Mouse (Mus musculus): ENCODE measurements around the gene Tnnt2. TPM values are rescaled to one million over a fixed set of nuclear protein-coding genes. Genes with fewer than 3 reads are reported as not detected.

Gene Tnnt2
- polyA plus RNA-seq (2015; fragmentation: Nextera tagmentation; extraction: Ambion mirVana) = 12.2 and 38.0 TPM in 2 replicates

- H3K4me3 ChIP-seq = no peak within 1 kb of the TSS
- no peaks in the 10 kb centered on the region for H3K9me3 ChIP-seq
- H3K27me3 ChIP-seq = no peaks in the 10 kb centered on the region
- H3K36me3 ChIP-seq = no peaks in the 10 kb centered on the region
- H3K9ac ChIP-seq = no peak within 1 kb of the TSS
- H3K27ac ChIP-seq = no peak within 1 kb of the TSS
- peaks cover 18% of the 10 kb centered on the region for H3K4me1 ChIP-seq
- WGBS = 38% methylated on average over 9 of the region's 9 CpGs
- no peak for ATAC-seq (ENCODE audit: insufficient number of reproducible peaks, insufficient read depth, low FRiP score, low TSS enrichment, low read depth)
- H3K4me2 ChIP-seq = no peak within 1 kb of the TSS
Observed at GRCm38 (mm10) chr1:135835716-135836483, at the start of gene Tnnt2. Gene Tnnt2 (plus strand): TSS chr1:135836354.

GRCm38 (mm10) chr1:135787799-135788198, 48.4 kb upstream of the Tnnt2 start:
- 50% methylated on average over 3 of the region's 3 CpGs for WGBS
- no peak for ATAC-seq (ENCODE audit: insufficient number of reproducible peaks, insufficient read depth, low FRiP score, low TSS enrichment, low read depth)
- H3K36me3 ChIP-seq = no peaks in the 10 kb centered on the region
- H3K4me1 ChIP-seq = peaks cover 12% of the 10 kb centered on the region; the same call in 1 of the 2 replicates
- no peak overlapping the region for H3K4me3 ChIP-seq
- no peaks in the 10 kb centered on the region for H3K27me3 ChIP-seq
- no peak overlapping the region for H3K9ac ChIP-seq
- H3K27ac ChIP-seq = peak overlapping the region; percentile 22; the same call in 1 of the 2 replicates
- no peaks in the 10 kb centered on the region for H3K9me3 ChIP-seq
- no peak overlapping the region for H3K4me2 ChIP-seq

DNA sequence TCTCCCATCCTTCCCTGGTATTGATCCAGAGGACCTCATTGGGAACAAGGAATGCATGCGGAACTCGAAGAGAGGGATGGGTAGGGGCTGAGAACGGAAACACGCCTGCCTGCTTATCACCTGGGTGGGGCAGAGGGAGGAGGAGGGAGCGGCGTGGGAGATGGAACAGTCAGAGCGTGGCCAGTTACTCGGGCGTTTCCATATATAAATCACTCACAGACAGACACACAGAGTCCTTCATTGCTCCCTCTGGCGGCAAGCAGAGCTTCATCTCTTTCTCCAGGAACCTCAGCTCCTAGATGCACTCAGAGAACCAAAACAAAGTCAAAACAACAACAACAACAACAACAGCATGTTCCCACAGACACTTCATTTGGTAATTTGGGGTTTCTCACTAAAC, 47.4 kb upstream of the Tnnt2 start:
- ATAC-seq (ENCODE audit: insufficient number of reproducible peaks, insufficient read depth, low FRiP score, low TSS enrichment, low read depth) = no peak
- no peak overlapping the region for H3K9ac ChIP-seq
- H3K4me1 ChIP-seq = peaks cover 17% of the 10 kb centered on the region
- no peaks in the 10 kb centered on the region for H3K36me3 ChIP-seq
- H3K27me3 ChIP-seq = peaks cover 3% of the 10 kb centered on the region; the same call in 1 of the 2 replicates
- H3K4me2 ChIP-seq = peak overlapping the region; percentile 26; the same call in 1 of the 2 replicates
- H3K27ac ChIP-seq = no peak overlapping the region
- H3K4me3 ChIP-seq = no peak overlapping the region
- no peaks in the 10 kb centered on the region for H3K9me3 ChIP-seq
- WGBS = 30% methylated on average over 10 of the region's 10 CpGs

- H3K27me3 ChIP-seq = peaks cover 4% of the 10 kb centered on the region; the same call in 1 of the 2 replicates
- H3K9ac ChIP-seq = no peak overlapping the region
- H3K4me3 ChIP-seq = no peak overlapping the region
- H3K4me1 ChIP-seq = peaks cover 28% of the 10 kb centered on the region
- H3K27ac ChIP-seq = no peak overlapping the region
- no peak for ATAC-seq (ENCODE audit: insufficient number of reproducible peaks, insufficient read depth, low FRiP score, low TSS enrichment, low read depth)
- 17% methylated on average over 5 of the region's 5 CpGs for WGBS
- no peaks in the 10 kb centered on the region for H3K36me3 ChIP-seq
- H3K4me2 ChIP-seq = no peak overlapping the region
- no peaks in the 10 kb centered on the region for H3K9me3 ChIP-seq
Observed at GRCm38 (mm10) chr1:135789815-135790214, 46.3 kb upstream of the Tnnt2 start.

GRCm38 (mm10) chr1:135792143-135792939, 43.8 kb upstream of the Tnnt2 start:
- WGBS = 55% methylated on average over 13 of the region's 13 CpGs
- no peak overlapping the region for H3K4me3 ChIP-seq
- no peak for ATAC-seq (ENCODE audit: insufficient number of reproducible peaks, insufficient read depth, low FRiP score, low TSS enrichment, low read depth)
- H3K27me3 ChIP-seq = peaks cover 4% of the 10 kb centered on the region; the same call in 1 of the 2 replicates
- no peak overlapping the region for H3K9ac ChIP-seq
- H3K27ac ChIP-seq = no peak overlapping the region
- H3K4me2 ChIP-seq = no peak overlapping the region
- peaks cover 28% of the 10 kb centered on the region for H3K4me1 ChIP-seq
- no peaks in the 10 kb centered on the region for H3K36me3 ChIP-seq
- H3K9me3 ChIP-seq = no peaks in the 10 kb centered on the region

- Histone ChIP-seq H3K4me3 (peak overlapping the region; percentile 23), H3K9ac (peak overlapping the region; percentile 61), H3K36me3 (no peaks in the 10 kb centered on the region), H3K4me2 (peak overlapping the region; percentile 53), H3K9me3 (no peaks in the 10 kb centered on the region), H3K27me3 (peaks cover 4% of the 10 kb centered on the region; the same call in 1 of the 2 replicates), H3K4me1 (peaks cover 26% of the 10 kb centered on the region), H3K27ac (peak overlapping the region; percentile 64)
- ATAC-seq (ENCODE audit: insufficient number of reproducible peaks, insufficient read depth, low FRiP score, low TSS enrichment, low read depth) = peak; percentile 33
- 12% methylated on average over 26 of the region's 27 CpGs for WGBS
Observed at GRCm38 (mm10) chr1:135793370-135794215, 42.6 kb upstream of the Tnnt2 start.

DNA sequence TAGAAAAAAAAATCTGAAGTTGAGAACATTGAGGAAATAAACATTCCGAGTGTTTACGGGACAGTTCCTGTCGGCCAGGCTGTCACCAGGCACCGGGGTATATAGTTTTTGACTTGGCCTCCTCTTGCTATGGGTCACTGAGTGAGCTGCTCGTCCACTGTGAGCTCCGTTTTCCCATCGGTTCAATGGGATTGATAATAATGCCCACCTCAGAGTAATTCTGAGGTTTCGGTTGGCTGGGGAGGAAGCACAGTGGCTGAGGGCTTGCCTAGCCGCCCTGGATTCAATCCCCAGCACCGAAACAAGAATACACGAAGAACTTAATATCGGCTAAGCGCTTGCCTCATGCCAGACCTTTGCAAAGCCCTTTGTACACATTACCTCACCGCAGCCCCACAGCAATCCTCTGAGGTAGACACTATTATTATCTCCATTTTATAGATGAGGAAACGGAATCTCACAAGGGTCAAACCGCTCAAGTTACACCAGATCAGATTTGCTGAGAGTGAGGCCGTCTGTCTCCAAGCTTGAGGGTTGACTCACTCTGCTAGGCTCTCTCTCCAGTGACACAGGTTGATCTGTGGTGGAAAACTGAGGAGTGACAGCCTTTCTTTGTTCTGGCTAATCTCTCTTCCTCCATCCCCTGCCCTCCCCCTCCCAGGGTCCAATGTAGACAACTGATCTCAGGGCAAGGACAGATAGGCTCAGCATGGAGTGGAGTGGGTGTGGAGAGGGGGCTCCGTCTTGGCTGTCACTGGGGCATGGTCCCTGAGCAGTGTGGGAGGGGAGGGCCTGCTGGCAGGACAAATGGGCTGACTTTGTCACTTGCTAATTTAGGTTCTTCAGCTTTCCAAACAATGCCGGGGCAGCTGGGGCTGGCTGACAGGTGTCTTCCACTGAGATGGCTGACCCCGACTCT, 41.7 kb upstream of the Tnnt2 start:
- 37% methylated on average over 20 of the region's 20 CpGs for WGBS
- peak overlapping the region; percentile 61 for H3K9ac ChIP-seq
- peak overlapping the region; percentile 23; the same call in 1 of the 2 replicates for H3K4me3 ChIP-seq
- ATAC-seq (ENCODE audit: insufficient number of reproducible peaks, insufficient read depth, low FRiP score, low TSS enrichment, low read depth) = peak; percentile 49
- H3K4me1 ChIP-seq = peaks cover 27% of the 10 kb centered on the region
- H3K9me3 ChIP-seq = no peaks in the 10 kb centered on the region
- H3K36me3 ChIP-seq = no peaks in the 10 kb centered on the region
- H3K27me3 ChIP-seq = peaks cover 4% of the 10 kb centered on the region; the same call in 1 of the 2 replicates
- peak overlapping the region; percentile 64 for H3K27ac ChIP-seq
- peak overlapping the region; percentile 53 for H3K4me2 ChIP-seq

GRCm38 (mm10) chr1:135798492-135798891, 37.7 kb upstream of the Tnnt2 start:
- Histone ChIP-seq H3K36me3 (no peaks in the 10 kb centered on the region), H3K4me3 (no peak overlapping the region), H3K4me1 (peaks cover 29% of the 10 kb centered on the region), H3K4me2 (no peak overlapping the region), H3K27me3 (peaks cover 6% of the 10 kb centered on the region), H3K9ac (no peak overlapping the region), H3K9me3 (no peaks in the 10 kb centered on the region), H3K27ac (no peak overlapping the region)
- 75% methylated on average over 1 of the region's 1 CpGs for WGBS
- ATAC-seq (ENCODE audit: insufficient number of reproducible peaks, insufficient read depth, low FRiP score, low TSS enrichment, low read depth) = no peak

DNA sequence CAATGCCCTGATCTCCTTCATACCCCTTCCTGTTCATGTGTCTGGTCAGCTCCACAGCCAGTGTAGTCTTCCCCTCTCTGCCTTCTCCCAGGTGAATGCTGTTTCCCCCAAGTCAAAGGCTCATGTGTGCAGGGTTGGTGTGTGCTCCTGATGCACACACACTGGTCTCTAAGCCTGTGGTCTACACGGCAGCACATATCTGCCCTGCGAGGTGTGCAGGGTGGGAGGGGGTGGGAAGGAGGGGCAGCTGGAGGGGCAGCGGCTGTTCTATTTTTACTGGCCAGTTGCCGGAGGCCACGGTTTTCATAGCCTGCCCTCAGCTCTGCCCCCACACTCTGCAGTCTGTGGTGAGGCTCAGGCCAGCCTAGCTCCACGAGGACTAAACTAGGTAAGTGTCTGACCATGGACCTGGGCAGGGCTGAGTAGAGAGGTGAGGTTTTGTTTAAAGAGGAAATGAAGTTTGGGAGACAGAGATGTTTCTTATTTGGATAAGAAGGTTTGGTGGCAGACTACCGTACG, 37.0 kb upstream of the Tnnt2 start:
- H3K36me3 ChIP-seq = no peaks in the 10 kb centered on the region
- no peak overlapping the region for H3K4me3 ChIP-seq
- no peak overlapping the region for H3K27ac ChIP-seq
- WGBS = 64% methylated on average over 8 of the region's 8 CpGs
- H3K9me3 ChIP-seq = no peaks in the 10 kb centered on the region
- H3K9ac ChIP-seq = no peak overlapping the region
- H3K4me1 ChIP-seq = peaks cover 22% of the 10 kb centered on the region
- ATAC-seq (ENCODE audit: insufficient number of reproducible peaks, insufficient read depth, low FRiP score, low TSS enrichment, low read depth) = no peak
- peaks cover 3% of the 10 kb centered on the region; the same call in 1 of the 2 replicates for H3K27me3 ChIP-seq
- H3K4me2 ChIP-seq = no peak overlapping the region
